Mouse (Mus musculus): ENCODE results near the gene Shisa9. TPM values are rescaled to one million over a fixed set of nuclear protein-coding genes. Genes with fewer than 3 reads are reported as not detected.

Gene Shisa9
- total and polyA plus RNA-seq, 2 experiments from 2014 or later, result 25.7 to 72.7 TPM

- Histone ChIP-seq H3K4me1 (ENCODE audit: insufficient read depth, low read length) (no peaks in the 10 kb centered on the region), H3K4me2 (ENCODE audit: low read depth, low read length, poor library complexity, severe bottlenecking) (no peak overlapping the region), H3K9ac (replicated peaks; ENCODE audit: low read length, poor library complexity, severe bottlenecking) (no peak overlapping the region), H3K9me3 (ENCODE audit: low read length) (no peaks in the 10 kb centered on the region), H3K27me3 (ENCODE audit: insufficient read depth, low read length) (no peaks in the 10 kb centered on the region), H3K4me3 (ENCODE audit: low read depth, low read length) (no peak overlapping the region), H3K27ac (ENCODE audit: low read depth, low read length) (no peak overlapping the region), H3K36me3 (ENCODE audit: insufficient read depth, low read length) (no peaks in the 10 kb centered on the region)
- DNase-seq (ENCODE audit: low spot score), result no peak
- WGBS, result 82% methylated on average over 1 of the region's 1 CpGs
- no peak for TF ChIP-seq CTCF (IDR thresholded peaks at IDR 0.05)
- ATAC-seq (ENCODE audit: low FRiP score), result no peak
These were observed 48.5 kb downstream of the Shisa9 start for GRCm38 (mm10) chr16:12032441-12032840.

GRCm38 (mm10) chr16:12034868-12035267 lies 51.0 kb downstream of the Shisa9 start:
- Histone ChIP-seq H3K9ac (replicated peaks; ENCODE audit: low read length, poor library complexity, severe bottlenecking) (no peak overlapping the region), H3K27ac (ENCODE audit: low read depth, low read length) (no peak overlapping the region), H3K27me3 (ENCODE audit: insufficient read depth, low read length) (no peaks in the 10 kb centered on the region), H3K4me1 (ENCODE audit: insufficient read depth, low read length) (no peaks in the 10 kb centered on the region), H3K9me3 (ENCODE audit: low read length) (no peaks in the 10 kb centered on the region), H3K36me3 (ENCODE audit: insufficient read depth, low read length) (no peaks in the 10 kb centered on the region), H3K4me2 (ENCODE audit: low read depth, low read length, poor library complexity, severe bottlenecking) (no peak overlapping the region), H3K4me3 (ENCODE audit: low read depth, low read length) (no peak overlapping the region)
- WGBS, result 91% methylated on average over 2 of the region's 2 CpGs
- ATAC-seq (ENCODE audit: low FRiP score) (no peak), DNase-seq (ENCODE audit: low spot score) (peak; percentile 42)
- no peak for TF ChIP-seq CTCF (IDR thresholded peaks at IDR 0.05)

DNA sequence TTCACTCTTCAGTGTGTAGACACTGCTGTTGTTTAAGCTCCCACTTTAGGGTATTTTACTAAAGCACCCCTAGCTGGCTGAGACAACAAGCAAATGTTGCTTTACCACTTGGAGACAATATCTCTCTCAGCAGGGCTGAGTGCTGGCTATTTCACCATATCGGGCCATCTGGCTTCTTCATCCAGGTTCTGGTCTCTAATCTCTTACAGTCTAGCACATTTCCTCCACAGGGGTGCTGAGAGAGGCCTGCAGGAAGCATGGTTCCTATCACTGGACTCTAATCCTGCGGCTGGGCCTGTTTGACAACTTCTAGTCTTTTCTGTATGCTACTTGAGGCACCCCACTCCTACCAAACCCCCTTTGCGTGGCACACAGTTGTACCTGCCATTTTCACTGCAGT lies 51.7 kb downstream of the Shisa9 start:
- H3K27ac ChIP-seq (ENCODE audit: low read depth, low read length), result no peak overlapping the region
- peak; percentile 21 for DNase-seq (ENCODE audit: low spot score)

GRCm38 (mm10) chr16:12040935-12041334 lies 57.0 kb downstream of the Shisa9 start:
- H3K4me2 ChIP-seq (ENCODE audit: low read depth, low read length, poor library complexity, severe bottlenecking), result no peak overlapping the region
- ATAC-seq (ENCODE audit: low FRiP score) (peak; percentile 86), DNase-seq (ENCODE audit: low spot score) (peak; percentile 89)
- H3K4me1 ChIP-seq (ENCODE audit: insufficient read depth, low read length), result 0 out of 2 replicates have a peak, but pooled peaks cover 2% of the 10 kb centered on the region
- H3K4me3 ChIP-seq (ENCODE audit: low read depth, low read length), result no peak overlapping the region
- H3K27me3 ChIP-seq (ENCODE audit: insufficient read depth, low read length), result no peaks in the 10 kb centered on the region
- H3K9ac ChIP-seq (replicated peaks; ENCODE audit: low read length, poor library complexity, severe bottlenecking), result no peak overlapping the region
- TF ChIP-seq CTCF (IDR thresholded peaks at IDR 0.05), result no peak
- H3K9me3 ChIP-seq (ENCODE audit: low read length), result no peaks in the 10 kb centered on the region
- 38% methylated on average over 5 of the region's 5 CpGs for WGBS
- no peaks in the 10 kb centered on the region for H3K36me3 ChIP-seq (ENCODE audit: insufficient read depth, low read length)
- H3K27ac ChIP-seq (ENCODE audit: low read depth, low read length), result peak overlapping the region; percentile 27

More for the DNA sequence above, 51.7 kb downstream of the Shisa9 start:
- 74% methylated on average over 3 of the region's 3 CpGs for WGBS
- Histone ChIP-seq H3K36me3 (ENCODE audit: insufficient read depth, low read length) (no peaks in the 10 kb centered on the region), H3K4me2 (ENCODE audit: low read depth, low read length, poor library complexity, severe bottlenecking) (no peak overlapping the region), H3K4me3 (ENCODE audit: low read depth, low read length) (no peak overlapping the region), H3K27me3 (ENCODE audit: insufficient read depth, low read length) (no peaks in the 10 kb centered on the region), H3K9me3 (ENCODE audit: low read length) (no peaks in the 10 kb centered on the region), H3K9ac (replicated peaks; ENCODE audit: low read length, poor library complexity, severe bottlenecking) (no peak overlapping the region), H3K4me1 (ENCODE audit: insufficient read depth, low read length) (no peaks in the 10 kb centered on the region)
- no peak for TF ChIP-seq CTCF (IDR thresholded peaks at IDR 0.05)
- ATAC-seq (ENCODE audit: low FRiP score), result no peak

DNA sequence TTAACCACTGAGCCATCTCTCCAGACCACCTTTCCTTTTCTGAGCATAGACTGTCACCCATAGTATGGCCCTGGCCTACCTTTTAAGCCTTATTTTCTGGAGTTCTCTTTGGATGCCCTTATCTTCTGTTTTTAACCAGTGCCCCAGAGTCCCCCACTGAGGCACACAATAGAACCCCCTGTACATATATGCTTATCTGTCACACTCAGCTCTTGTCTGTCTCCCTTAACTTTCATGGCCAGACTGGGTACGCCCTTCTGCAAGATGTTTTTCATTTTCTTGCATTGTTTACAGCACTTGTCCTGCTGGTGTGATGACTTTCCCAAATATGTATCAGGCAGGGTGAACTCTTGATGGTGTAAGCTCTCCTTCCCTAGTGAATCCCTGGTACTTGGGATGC lies 68.1 kb downstream of the Shisa9 start:
- DNase-seq (ENCODE audit: low spot score) (no peak), ATAC-seq (ENCODE audit: low FRiP score) (no peak)
- no peaks in the 10 kb centered on the region for H3K36me3 ChIP-seq (ENCODE audit: insufficient read depth, low read length)
- H3K27me3 ChIP-seq (ENCODE audit: insufficient read depth, low read length), result no peaks in the 10 kb centered on the region
- H3K4me3 ChIP-seq (ENCODE audit: low read depth, low read length), result no peak overlapping the region
- no peak overlapping the region for H3K9ac ChIP-seq (replicated peaks; ENCODE audit: low read length, poor library complexity, severe bottlenecking)
- no peak overlapping the region for H3K27ac ChIP-seq (ENCODE audit: low read depth, low read length)
- H3K9me3 ChIP-seq (ENCODE audit: low read length), result no peaks in the 10 kb centered on the region
- H3K4me2 ChIP-seq (ENCODE audit: low read depth, low read length, poor library complexity, severe bottlenecking), result no peak overlapping the region
- TF ChIP-seq CTCF (IDR thresholded peaks at IDR 0.05), result no peak
- WGBS, result 94% methylated on average over 1 of the region's 1 CpGs
- no peaks in the 10 kb centered on the region for H3K4me1 ChIP-seq (ENCODE audit: insufficient read depth, low read length)

- H3K9ac ChIP-seq (replicated peaks; ENCODE audit: low read length, poor library complexity, severe bottlenecking), result no peak overlapping the region
- DNase-seq (ENCODE audit: low spot score) (no peak), ATAC-seq (ENCODE audit: low FRiP score) (no peak)
- H3K27me3 ChIP-seq (ENCODE audit: insufficient read depth, low read length), result no peaks in the 10 kb centered on the region
- WGBS, result 87% methylated on average over 5 of the region's 5 CpGs
- no peaks in the 10 kb centered on the region for H3K9me3 ChIP-seq (ENCODE audit: low read length)
- H3K4me3 ChIP-seq (ENCODE audit: low read depth, low read length), result no peak overlapping the region
- H3K36me3 ChIP-seq (ENCODE audit: insufficient read depth, low read length), result no peaks in the 10 kb centered on the region
- no peak overlapping the region for H3K27ac ChIP-seq (ENCODE audit: low read depth, low read length)
- no peaks in the 10 kb centered on the region for H3K4me1 ChIP-seq (ENCODE audit: insufficient read depth, low read length)
- no peak overlapping the region for H3K4me2 ChIP-seq (ENCODE audit: low read depth, low read length, poor library complexity, severe bottlenecking)
- no peak for TF ChIP-seq CTCF (IDR thresholded peaks at IDR 0.05)
These were observed 88.7 kb downstream of the Shisa9 start for GRCm38 (mm10) chr16:12072573-12072972.

All from midbrain, postnatal 0 days (tissue).